Mouse (Mus musculus) heart, embryonic 12.5 days (tissue): ENCODE measurements at regions not wholly inside any gene's neighbourhood (a gene's known extent, or its start where the extent isn't known, plus 50 kb on each side); places are given as distances from the start of the nearest gene placed in this dataset.
"Not testable (repeated sequence)": the region's sequence is repeated elsewhere in the genome, so short reads cannot be mapped to it uniquely, and the experiment has no call there.

Source experiments
- ATAC-seq: fragments of 200-750 bp; cut with Nextera tagmentation; 2 replicates; pipeline ENCODE4 v1.8.0; 2017; ENCODE audit warnings: moderate TSS enrichment, moderate library complexity; ENCODE audit not compliant: insufficient number of reproducible peaks, low FRiP score
- H3K27ac ChIP-seq: fragments of 300-500 bp; sonication (generic); 2 replicates; pipeline ENCODE4 v1.5.1; 2016; ENCODE audit warnings: mild to moderate bottlenecking, moderate library complexity; ENCODE audit not compliant: poor library complexity, severe bottlenecking
- H3K27me3 ChIP-seq: fragments of 300-500 bp; sonication (generic); replicated peaks from 2 replicates; pipeline ENCODE4 v1.6.1; 2016; ENCODE audit warnings: mild to moderate bottlenecking, moderate library complexity
- H3K36me3 ChIP-seq: fragments of 300-500 bp; sonication (generic); 2 replicates; pipeline ENCODE4 v1.6.1; 2016; ENCODE audit warnings: mild to moderate bottlenecking, moderate library complexity
- H3K4me1 ChIP-seq: fragments of 300-500 bp; sonication (generic); replicated peaks from 2 replicates; pipeline ENCODE4 v1.6.1; 2016; ENCODE audit warnings: mild to moderate bottlenecking
- H3K4me2 ChIP-seq: fragments of 300-500 bp; sonication (generic); 2 replicates; pipeline ENCODE4 v1.6.1; 2016; ENCODE audit warnings: mild to moderate bottlenecking, moderate library complexity
- H3K4me3 ChIP-seq: fragments of 300-500 bp; sonication (generic); 2 replicates; pipeline ENCODE4 v1.5.1; 2016; ENCODE audit warnings: mild to moderate bottlenecking
- H3K9ac ChIP-seq: fragments of 300-500 bp; sonication (generic); 2 replicates; pipeline ENCODE4 v1.6.1; 2016; ENCODE audit warnings: mild to moderate bottlenecking, moderate library complexity
- H3K9me3 ChIP-seq: fragments of 300-500 bp; sonication (generic); replicated peaks from 2 replicates; pipeline ENCODE4 v1.6.1; 2016; ENCODE audit warnings: mild to moderate bottlenecking, moderate library complexity
- WGBS: fragments of 180-500 bp; shearing (Covaris S2); methylation state at CpG from one replicate; pipeline ENCODE4 v1.1.7; 2016; 5-methylcytosine and 5-hydroxymethylcytosine counted together

DNA sequence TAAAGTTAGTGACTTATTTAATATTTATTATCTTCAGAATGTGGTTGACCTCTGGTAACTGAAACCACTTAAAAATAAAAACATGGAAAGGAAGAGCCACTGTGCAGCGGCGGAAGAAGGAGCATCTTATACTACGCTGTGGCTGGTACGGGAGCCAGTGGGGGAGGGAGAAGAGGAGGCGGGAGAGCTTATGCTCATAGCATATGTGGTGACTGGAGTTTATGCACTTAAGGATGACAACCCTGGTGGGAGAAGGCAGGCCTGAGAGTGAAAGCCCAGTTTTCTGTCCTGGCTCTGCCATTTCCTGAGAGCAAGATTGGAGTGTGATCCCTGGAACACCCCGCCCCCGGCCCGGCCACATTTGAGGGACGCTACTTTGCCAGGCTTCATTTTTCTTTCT lies 145.5 kb downstream of the Tsen15 start:
- Histone ChIP-seq H3K4me3 (no peak overlapping the region), H3K27ac (no peak overlapping the region), H3K9ac (no peak overlapping the region), H3K27me3 (no peaks in the 10 kb centered on the region), H3K4me2 (no peak overlapping the region), H3K4me1 (no peaks in the 10 kb centered on the region), H3K9me3 (no peaks in the 10 kb centered on the region), H3K36me3 (no peaks in the 10 kb centered on the region)
- 90% methylated on average over 9 of the region's 9 CpGs for WGBS
- no peak for ATAC-seq

DNA sequence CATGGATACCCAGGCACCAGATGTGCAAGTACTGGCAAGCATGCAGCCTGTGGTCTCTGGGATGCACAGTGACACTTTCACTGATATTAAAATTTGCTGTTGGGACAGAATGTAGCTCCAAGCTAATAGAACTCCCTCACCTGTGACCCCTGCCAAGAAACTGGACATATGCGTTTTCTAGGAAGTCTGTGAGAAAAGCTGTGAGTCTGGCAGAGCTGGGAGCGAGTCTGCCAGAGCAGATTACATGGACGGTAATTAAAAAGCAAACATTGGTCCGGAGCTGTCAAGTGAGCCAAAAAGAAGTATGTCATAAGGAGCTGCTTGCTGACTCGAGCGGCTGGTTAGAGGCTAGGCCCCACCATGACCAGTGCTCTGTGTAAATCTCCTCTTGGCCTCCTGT lies 147.1 kb downstream of the Tsen15 start:
- Histone ChIP-seq H3K4me3 (no peak overlapping the region), H3K27me3 (no peaks in the 10 kb centered on the region), H3K9ac (no peak overlapping the region), H3K4me2 (no peak overlapping the region), H3K27ac (no peak overlapping the region), H3K9me3 (no peaks in the 10 kb centered on the region), H3K4me1 (no peaks in the 10 kb centered on the region), H3K36me3 (no peaks in the 10 kb centered on the region)
- WGBS = 66% methylated on average over 6 of the region's 6 CpGs
- ATAC-seq = no peak

DNA sequence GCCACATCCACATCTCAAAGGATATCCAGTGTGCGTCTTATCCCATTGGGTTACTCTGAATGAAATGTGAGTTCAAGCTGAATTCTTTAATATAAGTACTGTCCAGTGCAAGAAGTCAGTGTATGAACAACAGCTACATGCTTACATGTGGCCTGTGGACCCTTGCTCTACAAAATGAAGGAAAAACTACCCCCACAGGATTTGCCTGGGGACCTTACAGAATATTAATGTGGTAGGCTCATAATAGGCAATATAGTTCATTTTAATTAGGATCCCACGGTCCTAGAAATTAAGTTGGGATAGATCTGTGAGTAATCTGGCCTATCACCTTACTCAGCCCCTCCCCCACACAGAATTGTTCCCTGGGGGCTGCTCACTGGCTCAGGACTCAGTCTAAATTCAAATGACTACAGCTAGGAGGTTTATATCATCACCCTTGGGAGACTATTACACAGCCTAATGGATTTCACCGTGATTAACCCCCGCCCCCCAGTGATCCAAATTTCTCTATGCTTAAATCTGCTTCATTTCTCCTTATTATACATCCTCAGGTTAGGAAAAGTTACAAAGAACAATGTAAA lies 145.4 kb upstream of the 1700025G04Rik start:
- no peak for ATAC-seq
- 73% methylated on average over 4 of the region's 4 CpGs for WGBS

GRCm38 (mm10) chr1:152234716-152235115 lies 144.8 kb upstream of the 1700025G04Rik start:
- no peaks in the 10 kb centered on the region for H3K27me3 ChIP-seq
- peaks cover 6% of the 10 kb centered on the region for H3K4me1 ChIP-seq
- no peak overlapping the region for H3K4me3 ChIP-seq
- H3K36me3 ChIP-seq = no peaks in the 10 kb centered on the region
- no peak overlapping the region for H3K27ac ChIP-seq
- WGBS = 82% methylated on average over 2 of the region's 2 CpGs
- no peaks in the 10 kb centered on the region for H3K9me3 ChIP-seq
- no peak overlapping the region for H3K9ac ChIP-seq
- H3K4me2 ChIP-seq = no peak overlapping the region
- no peak for ATAC-seq

More for the DNA sequence above, 145.4 kb upstream of the 1700025G04Rik start:
- Histone ChIP-seq H3K4me2 (no peak overlapping the region), H3K9ac (no peak overlapping the region), H3K36me3 (no peaks in the 10 kb centered on the region), H3K27ac (no peak overlapping the region), H3K9me3 (no peaks in the 10 kb centered on the region), H3K4me3 (no peak overlapping the region), H3K27me3 (no peaks in the 10 kb centered on the region), H3K4me1 (no peaks in the 10 kb centered on the region)

DNA sequence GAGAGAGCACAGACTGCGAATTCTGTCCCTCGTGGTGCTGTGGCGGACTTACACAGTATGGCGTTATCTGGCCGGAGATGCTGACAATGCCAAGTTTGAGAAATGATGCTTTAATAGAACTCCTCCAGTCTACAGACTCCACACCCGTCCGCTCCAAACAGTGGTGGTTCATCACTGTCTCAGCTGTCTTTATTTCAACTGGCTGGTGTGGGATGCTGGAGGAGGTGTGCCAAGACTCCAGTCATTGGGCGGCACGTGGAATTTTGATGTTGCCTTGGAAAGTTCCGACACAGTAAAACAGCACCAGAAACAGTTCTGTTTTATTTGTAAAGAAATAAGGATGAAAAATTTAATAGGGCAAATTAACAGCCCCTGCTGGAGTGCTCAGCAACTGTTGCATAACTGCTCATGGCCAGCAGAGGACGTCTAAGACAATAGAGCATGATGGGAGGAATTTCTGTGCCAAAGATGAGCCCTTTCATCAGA lies 141.8 kb upstream of the 1700025G04Rik start:
- peaks cover 14% of the 10 kb centered on the region for H3K4me1 ChIP-seq
- no peaks in the 10 kb centered on the region for H3K9me3 ChIP-seq
- WGBS = 75% methylated on average over 11 of the region's 11 CpGs
- H3K27me3 ChIP-seq = no peaks in the 10 kb centered on the region
- H3K27ac ChIP-seq = no peak overlapping the region
- no peak for ATAC-seq
- no peak overlapping the region for H3K9ac ChIP-seq
- H3K36me3 ChIP-seq = no peaks in the 10 kb centered on the region
- no peak overlapping the region for H3K4me2 ChIP-seq
- H3K4me3 ChIP-seq = no peak overlapping the region

GRCm38 (mm10) chr1:152229709-152230108 lies 139.8 kb upstream of the 1700025G04Rik start:
- H3K4me2 ChIP-seq = no peak overlapping the region
- H3K27me3 ChIP-seq = no peaks in the 10 kb centered on the region
- H3K27ac ChIP-seq = no peak overlapping the region
- WGBS = 74% methylated on average over 2 of the region's 2 CpGs
- H3K4me3 ChIP-seq = no peak overlapping the region
- peaks cover 14% of the 10 kb centered on the region for H3K4me1 ChIP-seq
- no peak overlapping the region for H3K9ac ChIP-seq
- H3K36me3 ChIP-seq = no peaks in the 10 kb centered on the region
- ATAC-seq = no peak
- no peaks in the 10 kb centered on the region for H3K9me3 ChIP-seq

DNA sequence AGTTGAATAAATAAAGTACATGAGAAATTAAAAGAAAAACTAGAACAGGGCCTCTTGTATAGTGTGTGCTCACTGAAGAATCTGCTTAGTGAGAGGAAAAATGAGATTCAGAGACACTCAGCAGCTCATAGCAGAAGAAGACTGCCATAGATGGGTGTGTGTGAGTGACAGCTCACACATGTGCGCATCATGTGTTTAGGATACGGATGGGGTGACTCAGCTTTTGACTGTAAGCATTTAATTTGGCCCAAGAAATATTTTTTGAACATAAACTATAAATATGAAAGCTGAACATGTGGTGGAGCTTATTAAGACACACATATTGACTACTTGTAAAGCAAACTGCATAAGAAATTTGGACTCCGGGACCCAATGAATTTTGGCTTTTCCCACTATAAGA lies 136.1 kb upstream of the 1700025G04Rik start:
- Histone ChIP-seq H3K9ac (no peak overlapping the region), H3K27me3 (no peaks in the 10 kb centered on the region), H3K9me3 (no peaks in the 10 kb centered on the region), H3K4me3 (no peak overlapping the region), H3K4me2 (no peak overlapping the region), H3K36me3 (no peaks in the 10 kb centered on the region), H3K4me1 (peaks cover 25% of the 10 kb centered on the region), H3K27ac (no peak overlapping the region)
- 82% methylated on average over 3 of the region's 3 CpGs for WGBS
- no peak for ATAC-seq

GRCm38 (mm10) chr1:152223666-152224065 lies 133.7 kb upstream of the 1700025G04Rik start:
- peaks cover 11% of the 10 kb centered on the region for H3K4me1 ChIP-seq
- H3K9ac ChIP-seq = no peak overlapping the region
- H3K4me2 ChIP-seq = no peak overlapping the region
- no peaks in the 10 kb centered on the region for H3K27me3 ChIP-seq
- 0 out of 2 replicates have a peak, but pooled peaks have one; percentile 36 for ATAC-seq
- WGBS = 15% methylated on average over 1 of the region's 1 CpGs
- H3K4me3 ChIP-seq = no peak overlapping the region
- H3K9me3 ChIP-seq = no peaks in the 10 kb centered on the region
- no peaks in the 10 kb centered on the region for H3K36me3 ChIP-seq
- H3K27ac ChIP-seq = peak overlapping the region; percentile 41

DNA sequence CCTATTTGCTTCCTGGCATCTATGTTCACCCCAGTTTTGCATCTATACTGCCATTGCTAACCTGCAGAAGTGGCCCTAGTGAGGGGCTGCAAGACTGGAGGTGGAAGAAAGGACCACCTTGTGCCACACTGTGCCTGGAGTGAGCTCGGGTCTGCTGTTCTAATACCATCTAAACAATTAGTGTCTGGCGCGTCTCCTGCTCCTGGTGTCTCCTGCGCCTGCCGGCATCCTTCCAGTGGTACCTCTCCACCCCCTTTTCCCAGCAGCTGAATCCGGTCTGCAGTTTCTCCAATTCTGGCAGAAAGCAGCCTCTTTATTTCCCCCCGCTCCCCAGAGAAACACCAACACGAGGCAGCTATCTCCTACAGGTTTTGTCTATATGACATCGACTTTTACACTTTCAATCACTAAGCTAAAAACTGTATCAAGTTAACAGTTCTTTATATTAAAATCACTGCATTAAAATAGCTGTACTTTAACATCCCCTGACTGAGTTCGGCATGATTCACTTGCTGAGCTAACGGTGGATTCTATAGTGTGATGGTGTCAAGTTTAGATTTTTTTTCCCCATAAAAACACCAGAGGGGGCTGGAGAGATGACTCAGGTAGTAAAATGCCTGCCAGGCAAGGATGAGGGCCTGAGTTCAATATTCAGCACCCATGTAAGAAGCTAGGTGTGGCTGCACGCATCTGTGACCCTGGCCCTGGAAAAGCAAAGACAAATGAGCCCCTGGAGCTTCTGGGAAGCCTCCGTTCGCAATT lies 131.1 kb upstream of the 1700025G04Rik start:
- no peaks in the 10 kb centered on the region for H3K27me3 ChIP-seq
- 80% methylated on average over 14 of the region's 14 CpGs for WGBS
- H3K4me3 ChIP-seq = no peak overlapping the region
- peaks cover 18% of the 10 kb centered on the region for H3K4me1 ChIP-seq
- no peak overlapping the region for H3K9ac ChIP-seq
- no peak; the same call in 1 of the 2 replicates for ATAC-seq
- H3K4me2 ChIP-seq = no peak overlapping the region
- no peaks in the 10 kb centered on the region for H3K9me3 ChIP-seq
- H3K27ac ChIP-seq = no peak overlapping the region
- H3K36me3 ChIP-seq = no peaks in the 10 kb centered on the region

- 65% methylated on average over 5 of the region's 5 CpGs for WGBS
- H3K4me1 ChIP-seq = peaks cover 18% of the 10 kb centered on the region
- not testable (repeated sequence) for H3K4me2 ChIP-seq, H3K27me3 ChIP-seq, ATAC-seq, H3K36me3 ChIP-seq, H3K9ac ChIP-seq, H3K4me3 ChIP-seq, H3K27ac ChIP-seq, H3K9me3 ChIP-seq
Measured at GRCm38 (mm10) chr1:152219752-152220151, 129.8 kb upstream of the 1700025G04Rik start.

- Histone ChIP-seq H3K4me1 (peaks cover 7% of the 10 kb centered on the region; the same call in 1 of the 2 replicates), H3K4me3 (no peak overlapping the region), H3K9ac (no peak overlapping the region), H3K27me3 (no peaks in the 10 kb centered on the region), H3K9me3 (no peaks in the 10 kb centered on the region), H3K4me2 (no peak overlapping the region), H3K36me3 (no peaks in the 10 kb centered on the region), H3K27ac (no peak overlapping the region)
- 44% methylated on average over 4 of the region's 4 CpGs for WGBS
- no peak for ATAC-seq
Measured at GRCm38 (mm10) chr1:152217404-152217803, 127.5 kb upstream of the 1700025G04Rik start.
